Mouse (Mus musculus) hindbrain, embryonic 12.5 days (tissue): ENCODE results near the gene Topors. TPM values are rescaled to one million over a fixed set of nuclear protein-coding genes. Genes with fewer than 3 reads are reported as not detected.
"Not testable (repeated sequence)": the region's sequence is repeated elsewhere in the genome, so short reads cannot be mapped to it uniquely, and the experiment has no call there.

Experiments used
- ATAC-seq: fragments of 200-750 bp; cut with Nextera tagmentation; 2 replicates; pipeline ENCODE4 v1.8.0; 2017; ENCODE audit warnings: moderate TSS enrichment; ENCODE audit not compliant: low FRiP score
- H3K27ac ChIP-seq: fragments of 300-500 bp; sonication (generic); 2 replicates; pipeline ENCODE4 v1.5.1; 2016; ENCODE audit warnings: mild to moderate bottlenecking
- H3K27me3 ChIP-seq: fragments of 300-500 bp; sonication (generic); 2 replicates; pipeline ENCODE4 v1.6.1; 2016; ENCODE audit warnings: mild to moderate bottlenecking
- H3K36me3 ChIP-seq: fragments of 300-500 bp; sonication (generic); 2 replicates; pipeline ENCODE4 v1.6.1; 2016; ENCODE audit warnings: mild to moderate bottlenecking
- H3K4me1 ChIP-seq: fragments of 300-500 bp; sonication (generic); 2 replicates; pipeline ENCODE4 v1.6.1; 2016
- H3K4me2 ChIP-seq: fragments of 300-500 bp; sonication (generic); replicated peaks from 2 replicates; pipeline ENCODE4 v1.6.1; 2016; ENCODE audit warnings: mild to moderate bottlenecking
- H3K4me3 ChIP-seq: fragments of 300-500 bp; sonication (generic); 2 replicates; pipeline ENCODE4 v1.5.1; 2016; ENCODE audit warnings: mild to moderate bottlenecking
- H3K9ac ChIP-seq: fragments of 300-500 bp; sonication (generic); 2 replicates; pipeline ENCODE4 v1.6.1; 2016; ENCODE audit warnings: mild to moderate bottlenecking, moderate library complexity
- H3K9me3 ChIP-seq: fragments of 300-500 bp; sonication (generic); replicated peaks from 2 replicates; pipeline ENCODE4 v1.6.1; 2016; ENCODE audit warnings: mild to moderate bottlenecking
- WGBS: fragments of 180-500 bp; shearing (Covaris S2); methylation state at CpG from one replicate; pipeline ENCODE4 v1.1.7; 2016; 5-methylcytosine and 5-hydroxymethylcytosine counted together
- polyA plus RNA-seq: library from polyadenylated mRNA; unstranded; fragments of >200 nt; fragmentation: Nextera tagmentation; extraction: Ambion mirVana; gene quantifications from 2 replicates; pipeline ENCODE4 v1.2.1, GENCODE M21; 2016

Gene Topors
- polyA plus RNA-seq: 45.6 and 48.3 TPM in 2 replicates

- Histone ChIP-seq H3K27me3 (no peaks in the 10 kb centered on the region), H3K4me1 (peaks cover 18% of the 10 kb centered on the region), H3K4me3 (peak within 1 kb of the TSS; percentile 79), H3K4me2 (peak within 1 kb of the TSS; percentile 82), H3K9ac (peak within 1 kb of the TSS; percentile 82), H3K36me3 (peaks cover 18% of the 10 kb centered on the region), H3K9me3 (no peaks in the 10 kb centered on the region), H3K27ac (peak within 1 kb of the TSS; percentile 94)
- 0% methylated on average over 38 of the region's 38 CpGs for WGBS
- ATAC-seq: peak; percentile 95
These were observed at the start of gene Topors, which contains the start of gene Smim27 for GRCm38 (mm10) chr4:40269430-40270032. Topors (minus strand) TSS chr4:40269850. Smim27 (plus strand) TSS chr4:40269579.

- WGBS: 81% methylated on average over 3 of the region's 3 CpGs
- Histone ChIP-seq H3K4me3 (no peak overlapping the region), H3K9ac (no peak overlapping the region), H3K4me2 (no peak overlapping the region), H3K27me3 (no peaks in the 10 kb centered on the region), H3K36me3 (no peaks in the 10 kb centered on the region), H3K27ac (no peak overlapping the region), H3K4me1 (no peaks in the 10 kb centered on the region), H3K9me3 (no peaks in the 10 kb centered on the region)
- no peak for ATAC-seq
These were observed 47.8 kb upstream of the Topors start for GRCm38 (mm10) chr4:40317404-40317803.

GRCm38 (mm10) chr4:40313026-40313425 lies 43.4 kb upstream of the Topors start:
- Histone ChIP-seq H3K4me1 (no peaks in the 10 kb centered on the region), H3K9me3 (no peaks in the 10 kb centered on the region), H3K27me3 (no peaks in the 10 kb centered on the region), H3K27ac (no peak overlapping the region), H3K36me3 (no peaks in the 10 kb centered on the region), H3K4me2 (no peak overlapping the region), H3K9ac (no peak overlapping the region), H3K4me3 (no peak overlapping the region)
- WGBS: 88% methylated on average over 6 of the region's 6 CpGs
- no peak for ATAC-seq

GRCm38 (mm10) chr4:40312213-40312612 lies 42.6 kb upstream of the Topors start:
- ATAC-seq: no peak
- 95% methylated on average over 1 of the region's 1 CpGs for WGBS

GRCm38 (mm10) chr4:40310796-40311383 lies 41.2 kb upstream of the Topors start:
- Histone ChIP-seq H3K4me1 (no peaks in the 10 kb centered on the region), H3K27ac (no peak overlapping the region), H3K9ac (no peak overlapping the region), H3K27me3 (no peaks in the 10 kb centered on the region), H3K9me3 (no peaks in the 10 kb centered on the region), H3K4me2 (no peak overlapping the region), H3K4me3 (no peak overlapping the region), H3K36me3 (no peaks in the 10 kb centered on the region)
- WGBS: 81% methylated on average over 11 of the region's 11 CpGs
- no peak for ATAC-seq

More at GRCm38 (mm10) chr4:40312213-40312612, 42.6 kb upstream of the Topors start:
- no peaks in the 10 kb centered on the region for H3K4me1 ChIP-seq
- H3K27ac ChIP-seq: no peak overlapping the region
- H3K36me3 ChIP-seq: no peaks in the 10 kb centered on the region
- H3K9me3 ChIP-seq: no peaks in the 10 kb centered on the region
- H3K27me3 ChIP-seq: no peaks in the 10 kb centered on the region
- no peak overlapping the region for H3K4me3 ChIP-seq
- H3K4me2 ChIP-seq: no peak overlapping the region
- no peak overlapping the region for H3K9ac ChIP-seq

- Histone ChIP-seq H3K27ac (no peak overlapping the region), H3K4me2 (no peak overlapping the region), H3K27me3 (no peaks in the 10 kb centered on the region), H3K4me1 (no peaks in the 10 kb centered on the region), H3K36me3 (no peaks in the 10 kb centered on the region), H3K4me3 (no peak overlapping the region), H3K9me3 (no peaks in the 10 kb centered on the region), H3K9ac (no peak overlapping the region)
- no peak for ATAC-seq
These were observed 40.0 kb upstream of the Topors start for GRCm38 (mm10) chr4:40309682-40310081.

- H3K9me3 ChIP-seq: no peaks in the 10 kb centered on the region
- peaks cover 13% of the 10 kb centered on the region; the same call in 1 of the 2 replicates for H3K27me3 ChIP-seq
- no peak overlapping the region for H3K27ac ChIP-seq
- no peak overlapping the region for H3K4me2 ChIP-seq
- ATAC-seq: no peak
- H3K9ac ChIP-seq: no peak overlapping the region
- no peaks in the 10 kb centered on the region for H3K4me1 ChIP-seq
- no peak overlapping the region for H3K4me3 ChIP-seq
- 82% methylated on average over 10 of the region's 10 CpGs for WGBS
- H3K36me3 ChIP-seq: no peaks in the 10 kb centered on the region
These were observed 32.9 kb upstream of the Topors start for GRCm38 (mm10) chr4:40302445-40303125.

GRCm38 (mm10) chr4:40301076-40301789 lies 31.6 kb upstream of the Topors start:
- H3K36me3 ChIP-seq: no peaks in the 10 kb centered on the region
- ATAC-seq: peak; percentile 78; the same call in 1 of the 2 replicates
- H3K27me3 ChIP-seq: peaks cover 13% of the 10 kb centered on the region; the same call in 1 of the 2 replicates
- H3K4me1 ChIP-seq: no peaks in the 10 kb centered on the region
- H3K27ac ChIP-seq: no peak overlapping the region
- H3K9ac ChIP-seq: no peak overlapping the region
- no peaks in the 10 kb centered on the region for H3K9me3 ChIP-seq
- 14% methylated on average over 16 of the region's 16 CpGs for WGBS
- H3K4me2 ChIP-seq: peak overlapping the region; percentile 29; the same call in 1 of the 2 replicates
- H3K4me3 ChIP-seq: no peak overlapping the region

- WGBS: 79% methylated on average over 5 of the region's 5 CpGs
These were observed 29.5 kb upstream of the Topors start for GRCm38 (mm10) chr4:40299169-40299568.

GRCm38 (mm10) chr4:40291511-40291910 lies 21.9 kb upstream of the Topors start:
- not testable (repeated sequence) for H3K9ac ChIP-seq, H3K4me3 ChIP-seq, H3K27me3 ChIP-seq, H3K4me1 ChIP-seq, H3K36me3 ChIP-seq, H3K9me3 ChIP-seq, ATAC-seq, H3K4me2 ChIP-seq, H3K27ac ChIP-seq
- WGBS: 94% methylated on average over 11 of the region's 11 CpGs

More at GRCm38 (mm10) chr4:40299169-40299568, 29.5 kb upstream of the Topors start:
- H3K9me3 ChIP-seq: peaks cover 3% of the 10 kb centered on the region; the same call in 1 of the 2 replicates
- H3K4me2 ChIP-seq: no peak overlapping the region
- ATAC-seq: no peak
- H3K27ac ChIP-seq: no peak overlapping the region
- no peak overlapping the region for H3K4me3 ChIP-seq
- H3K4me1 ChIP-seq: no peaks in the 10 kb centered on the region
- H3K9ac ChIP-seq: no peak overlapping the region
- H3K27me3 ChIP-seq: peaks cover 13% of the 10 kb centered on the region; the same call in 1 of the 2 replicates
- no peaks in the 10 kb centered on the region for H3K36me3 ChIP-seq

- Histone ChIP-seq H3K4me3 (no peak overlapping the region), H3K27ac (no peak overlapping the region), H3K9me3 (no peaks in the 10 kb centered on the region; the same call in 1 of the 2 replicates), H3K27me3 (no peaks in the 10 kb centered on the region), H3K36me3 (no peaks in the 10 kb centered on the region), H3K4me1 (no peaks in the 10 kb centered on the region), H3K9ac (no peak overlapping the region), H3K4me2 (no peak overlapping the region)
- no peak for ATAC-seq
- WGBS: 85% methylated on average over 2 of the region's 2 CpGs
These were observed 19.4 kb upstream of the Topors start for GRCm38 (mm10) chr4:40289046-40289445.

GRCm38 (mm10) chr4:40287415-40287814 lies 17.8 kb upstream of the Topors start:
- H3K9ac ChIP-seq: no peak overlapping the region
- no peak for ATAC-seq
- no peak overlapping the region for H3K4me3 ChIP-seq
- no peaks in the 10 kb centered on the region for H3K36me3 ChIP-seq
- H3K27me3 ChIP-seq: no peaks in the 10 kb centered on the region
- 87% methylated on average over 6 of the region's 6 CpGs for WGBS
- H3K4me2 ChIP-seq: no peak overlapping the region
- H3K4me1 ChIP-seq: no peaks in the 10 kb centered on the region
- H3K27ac ChIP-seq: no peak overlapping the region
- no peaks in the 10 kb centered on the region for H3K9me3 ChIP-seq
